Mouse (Mus musculus) layer of hippocampus, postnatal 10 days (tissue): ENCODE measurements around the gene Dhx36. TPM values are rescaled to one million over a fixed set of nuclear protein-coding genes. Genes with fewer than 3 reads are reported as not detected.

ENCODE experiments used
- DNase-seq, 2 experiments: peaks; one replicate each; pipeline ENCODE4 v3.0.0; 2021; ENCODE audit warnings: low spot score in 2 of 2
- long read RNA-seq: library from polyadenylated mRNA; stranded (forward); transcript quantifications from one replicate; pipeline ENCODE4 v2.0.0, GENCODE M21; 2023
- total RNA-seq, 2 experiments: library from RNA; stranded (reverse); gene quantifications; 2 replicates each; pipeline ENCODE4 v1.2.3; 2021

Dhx36 gene
- 10 to 100 TPM; 59.7 to 62.4 TPM for total RNA-seq
- long read RNA-seq, full-length matches to known transcripts, result 31 of 43 reads
- long read RNA-seq, partial matches to known transcripts, result 6 of 43 reads
- long read RNA-seq, other reads (novel, unspliced or antisense), result 6 of 43 reads

DNA sequence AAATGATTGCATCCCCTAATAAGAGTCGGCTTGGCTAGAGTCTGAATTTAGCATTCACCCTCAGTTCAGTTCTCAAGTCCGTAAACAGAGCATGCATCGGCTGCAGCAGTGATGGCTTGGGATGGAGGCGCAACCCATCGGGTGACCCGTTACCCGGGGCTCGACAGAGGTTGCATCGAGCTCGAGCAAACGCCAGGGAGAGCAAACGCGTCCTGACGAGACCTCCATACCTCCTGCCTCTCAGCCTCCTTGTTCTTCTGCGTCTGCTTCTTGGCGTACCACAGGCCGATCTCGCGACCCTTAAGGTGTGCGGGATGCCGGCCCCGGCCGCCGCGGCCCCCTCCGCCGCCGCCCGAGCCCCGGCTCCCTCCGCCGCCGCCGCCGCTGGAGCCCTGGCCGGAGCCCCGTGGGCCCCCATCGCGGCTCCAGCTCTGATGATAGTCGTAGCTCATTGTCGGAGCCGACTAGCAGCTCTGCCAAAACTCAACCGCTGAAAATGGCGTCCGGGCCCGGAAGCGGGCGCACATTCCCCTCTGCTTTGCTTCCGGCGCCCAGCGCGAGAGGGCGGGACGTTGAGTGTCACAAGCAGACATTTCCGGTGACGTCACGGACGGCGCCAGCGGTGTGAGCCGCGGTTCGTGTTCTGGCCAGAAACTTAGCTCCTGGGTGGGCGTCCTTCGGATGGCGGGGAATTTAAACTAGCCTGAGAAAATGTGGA, at the start of gene Dhx36:
TSS of gene Dhx36 (minus strand) at position 517 of the 718 bp plus-strand sequence.
- peak; percentile 97 to 98 for DNase-seq

DNA sequence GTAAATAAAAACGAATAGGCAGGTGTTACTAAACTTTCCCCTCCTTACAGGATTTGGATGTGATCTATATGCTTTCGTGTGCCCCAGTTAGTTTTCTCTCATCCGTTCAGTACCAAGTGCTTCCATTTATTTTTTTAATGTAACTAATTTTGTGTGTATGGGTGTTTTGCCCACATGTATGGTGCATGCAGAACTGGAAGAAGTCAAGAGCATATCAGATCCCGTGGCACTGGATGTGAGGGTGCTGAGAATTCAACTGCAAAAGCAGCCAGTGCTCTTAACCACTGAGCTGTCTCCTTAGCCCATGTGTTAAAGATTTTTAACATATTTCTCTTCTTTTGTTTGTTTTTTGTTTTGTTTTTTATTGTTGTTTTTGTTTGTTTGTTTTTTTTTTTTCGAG, 20.8 kb upstream of the Dhx36 start:
- DNase-seq, result no peak

DNA sequence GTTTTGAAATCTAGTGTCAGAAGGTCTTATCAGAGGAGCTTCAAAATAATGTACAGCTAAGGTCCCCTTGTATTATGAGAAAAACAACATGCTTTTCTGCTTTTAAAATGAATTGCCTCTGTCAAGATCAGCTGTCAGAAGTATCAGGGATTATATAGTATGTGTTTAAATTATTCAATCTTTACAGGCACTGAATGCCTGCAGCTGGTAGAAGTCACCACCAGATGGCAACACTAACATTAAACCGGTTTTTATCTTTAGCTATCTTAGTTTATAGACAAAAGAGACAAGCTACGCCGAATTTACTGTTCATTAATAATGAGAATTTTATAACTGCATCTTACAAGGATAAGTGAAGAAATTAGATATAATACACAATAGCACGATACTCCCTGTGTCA, 20.4 kb upstream of the Dhx36 start:
- peak in 1 of 2 experiments; percentile 34 for DNase-seq

DNA sequence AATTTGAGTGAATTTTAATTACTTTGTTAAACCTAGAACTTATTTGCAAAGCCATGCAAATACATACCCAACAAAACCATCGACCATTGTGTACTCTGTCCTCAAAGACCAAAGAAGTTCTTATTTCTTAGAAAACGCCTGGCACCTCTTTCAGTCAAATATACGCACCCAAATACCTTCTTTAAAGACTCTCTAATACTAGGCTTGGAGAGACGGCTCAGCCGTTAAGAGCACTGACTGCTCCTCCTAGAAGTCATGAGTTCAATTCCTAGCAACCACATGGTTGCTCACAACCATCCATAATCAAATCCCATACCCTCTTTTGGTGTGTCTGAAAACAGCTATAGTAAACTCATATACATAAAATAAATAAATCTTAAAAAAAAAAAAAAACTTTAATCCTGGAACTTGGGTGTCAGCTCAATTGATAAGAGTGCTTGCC, 423 bp upstream of the Dhx36 start:
- DNase-seq, result no peak

DNA sequence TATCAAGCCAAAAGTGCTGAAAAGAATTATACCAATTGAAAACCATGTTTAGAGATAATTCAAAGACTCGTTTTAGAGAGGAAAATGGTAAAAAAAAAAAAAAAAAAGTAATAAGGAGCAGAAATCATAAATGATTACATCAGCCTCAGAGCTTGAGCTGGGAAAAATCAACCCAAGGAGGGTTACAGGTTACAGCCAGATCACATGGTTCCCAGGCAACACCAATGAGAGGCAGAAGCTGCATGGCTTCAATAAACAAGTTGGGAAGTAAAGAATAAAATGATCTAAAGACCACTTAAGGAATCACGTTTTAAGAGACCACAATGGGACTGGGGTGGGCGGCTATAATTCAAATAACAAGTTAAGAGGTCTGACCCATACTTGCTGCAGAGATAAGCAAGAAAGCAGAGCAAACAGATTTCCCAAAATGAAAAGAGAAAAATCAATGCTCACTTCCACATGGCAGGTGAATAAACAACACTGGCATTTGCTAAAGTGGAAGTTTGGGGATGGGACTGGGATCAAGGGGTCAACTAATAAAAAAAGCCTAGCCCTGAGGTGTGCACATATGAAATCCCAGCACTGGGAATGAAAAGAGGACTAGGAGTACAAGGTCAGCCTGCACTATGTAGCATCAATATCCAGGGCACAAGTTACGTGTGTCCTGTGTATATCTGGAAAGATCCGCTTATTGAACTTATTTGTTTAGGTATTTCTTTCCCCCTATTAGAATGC, 1.5 kb downstream of the Dhx36 start:
- no peak for DNase-seq

DNA sequence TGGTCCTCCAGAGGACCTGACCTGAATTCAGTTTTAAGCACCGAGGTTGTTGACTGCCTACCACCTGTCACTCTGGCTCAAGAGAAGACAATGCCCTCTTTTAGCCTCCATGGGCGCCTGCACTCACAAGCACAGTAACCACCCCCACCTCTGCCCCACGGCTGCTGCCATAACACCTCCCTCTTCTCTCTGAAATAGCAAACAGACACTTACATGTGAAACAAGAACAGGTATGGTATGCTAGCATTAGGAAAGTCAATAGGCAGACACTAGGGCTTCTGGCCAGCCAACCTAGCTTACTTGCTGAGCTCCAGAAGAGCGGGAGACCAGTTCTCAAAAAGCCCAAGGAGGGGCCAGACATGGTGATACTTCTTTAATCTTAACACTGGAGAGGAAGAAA, 7.5 kb downstream of the Dhx36 start:
- DNase-seq, result no peak

DNA sequence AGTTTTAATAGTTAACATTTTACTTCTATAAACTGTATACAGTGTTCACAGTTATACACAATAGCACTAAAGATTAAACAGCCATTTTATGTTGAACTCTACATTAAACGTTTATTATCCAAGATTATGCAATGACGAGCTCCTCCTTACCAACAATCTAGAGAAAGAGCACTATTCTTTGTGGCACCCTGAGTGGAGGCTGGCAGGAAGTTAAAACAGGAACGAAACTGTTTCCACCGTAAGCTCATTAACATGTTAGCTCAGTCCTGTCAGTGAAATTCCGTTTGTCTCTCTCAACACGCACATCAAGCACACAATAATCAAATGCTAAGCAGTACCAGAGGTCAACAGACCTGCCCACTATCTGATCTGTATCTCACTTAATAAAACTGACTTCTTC, 14.2 kb downstream of the Dhx36 start:
- no peak for DNase-seq

DNA sequence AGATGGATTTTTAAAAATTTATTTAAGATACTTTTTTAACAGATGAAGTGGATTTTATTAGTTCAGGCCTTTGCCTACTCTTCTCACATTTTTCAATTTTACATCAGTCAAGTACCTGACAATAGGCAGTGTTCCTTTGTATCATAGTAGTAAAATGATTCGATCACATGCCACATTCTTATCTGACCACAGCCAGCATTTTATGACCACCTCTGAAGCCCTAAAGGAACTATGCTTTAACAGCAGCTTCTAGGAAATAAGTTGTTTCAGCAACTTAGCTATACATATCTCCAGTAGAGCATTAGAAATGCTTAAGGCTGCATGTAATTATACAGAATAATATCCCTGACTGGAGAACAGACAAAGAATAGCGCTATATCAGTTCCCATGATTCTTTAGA, 22.5 kb downstream of the Dhx36 start:
- no peak for DNase-seq

DNA sequence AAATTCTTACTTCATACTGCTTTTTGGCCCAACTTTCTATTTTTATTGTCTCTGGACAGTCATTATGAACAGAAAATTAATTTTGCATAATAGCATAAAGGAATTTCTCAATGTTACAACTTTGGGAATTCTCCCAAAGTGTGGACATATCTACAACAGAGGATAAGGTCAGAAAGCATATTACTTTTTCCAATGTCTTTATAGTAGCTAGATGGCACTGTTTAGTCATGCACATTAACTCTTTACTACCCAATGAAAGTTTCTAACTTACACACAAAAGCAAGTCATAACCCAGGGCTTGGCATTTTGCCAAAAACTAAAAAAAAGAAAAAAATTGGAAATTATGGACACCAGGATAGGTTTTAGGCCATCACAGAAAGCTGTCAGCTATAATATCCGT, 36.6 kb downstream of the Dhx36 start:
- DNase-seq, result no peak

DNA sequence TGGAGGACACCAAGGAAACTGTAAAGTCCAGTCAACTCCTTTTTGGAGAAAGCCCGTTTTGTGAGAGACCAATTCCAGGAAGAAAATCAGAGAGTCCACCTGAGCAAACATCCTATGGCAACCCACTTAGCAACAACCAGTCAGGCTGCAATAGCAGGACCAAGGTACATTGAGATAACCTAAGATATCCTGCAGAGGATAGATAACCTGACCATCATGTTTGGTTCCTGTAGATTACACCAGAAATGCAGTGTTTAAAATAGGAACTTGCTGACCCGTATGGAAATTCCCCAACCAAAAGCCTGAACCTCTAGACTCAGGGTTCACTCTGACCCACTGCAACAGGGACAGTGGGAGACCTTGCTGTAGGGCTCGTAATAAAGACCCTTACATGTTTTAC, 42.5 kb downstream of the Dhx36 start:
- DNase-seq, result no peak

DNA sequence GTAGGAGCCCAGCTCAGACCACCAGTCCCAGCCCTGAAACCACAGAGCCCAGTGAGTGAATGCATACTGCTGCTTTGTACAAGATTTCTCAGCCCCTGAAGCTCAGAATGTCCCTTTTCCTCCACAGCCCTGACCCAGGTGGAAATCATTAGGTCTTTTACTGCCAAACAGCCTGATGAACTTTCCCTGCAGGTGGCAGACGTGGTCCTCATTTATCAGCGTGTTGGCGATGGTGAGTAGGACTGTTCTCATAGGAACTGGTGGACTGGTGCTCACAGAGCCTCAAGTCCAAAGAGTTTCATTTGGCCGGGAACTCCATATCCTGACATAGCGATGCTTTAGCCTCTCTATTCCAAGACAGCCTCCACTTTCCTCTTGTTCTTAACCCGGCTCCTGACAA, 47.3 kb downstream of the Dhx36 start:
- DNase-seq, result no peak

DNA sequence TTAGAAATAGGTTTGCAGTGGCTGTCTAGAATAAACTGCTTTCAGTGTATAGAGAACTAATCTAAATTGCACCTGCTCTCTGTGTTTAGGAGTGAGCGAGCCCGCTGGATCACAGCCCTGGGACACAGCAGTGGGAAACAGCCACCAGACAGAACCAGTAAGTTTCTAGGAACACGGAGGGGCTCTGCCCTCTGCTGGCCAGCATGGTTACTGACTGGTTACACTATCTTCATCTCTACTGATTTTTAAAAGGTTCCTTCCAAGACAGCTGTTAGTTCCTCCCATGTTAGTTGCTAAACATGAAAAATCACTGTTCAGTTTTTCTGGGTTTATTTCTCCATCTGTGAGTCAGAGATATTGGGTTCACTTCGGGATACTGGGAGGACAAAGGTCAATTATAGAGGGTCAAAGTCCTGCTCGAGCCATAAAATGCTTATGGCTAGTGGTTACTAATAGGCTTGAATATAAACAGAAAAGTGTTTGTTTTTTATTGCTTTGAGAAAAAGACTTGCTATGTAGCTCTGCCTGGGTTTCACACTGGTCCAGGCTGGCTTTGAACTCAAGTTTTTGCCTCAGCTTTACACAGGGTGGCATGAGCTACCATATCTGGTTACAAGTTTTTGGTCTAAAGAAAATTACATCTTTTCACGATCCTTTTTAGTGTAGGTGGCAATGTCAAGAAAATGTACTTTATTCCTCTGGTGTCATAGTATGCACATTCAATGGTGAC, 48.4 kb downstream of the Dhx36 start:
- DNase-seq, result peak; percentile 80 to 81

DNA sequence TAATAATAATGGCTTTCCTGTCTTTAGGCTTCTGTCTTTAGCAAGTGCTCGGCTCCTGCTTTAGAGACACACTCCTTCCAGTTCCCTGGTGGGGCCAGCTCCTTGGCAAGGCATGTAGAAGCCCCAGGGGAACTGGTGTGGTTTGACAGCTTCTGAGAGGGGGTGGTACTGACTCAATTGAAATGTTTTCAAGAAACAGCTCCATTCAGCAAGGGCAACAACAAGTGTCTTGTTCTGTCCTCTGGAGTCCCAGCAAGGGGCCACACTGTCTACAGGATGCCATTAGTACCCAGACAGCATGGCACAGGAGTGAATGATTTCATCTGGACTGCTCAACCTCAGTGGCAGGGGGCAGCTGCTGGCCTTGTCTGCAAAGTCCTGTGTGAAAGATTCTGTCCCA, 51.0 kb downstream of the Dhx36 start:
- peak; percentile 39 to 55 for DNase-seq

DNA sequence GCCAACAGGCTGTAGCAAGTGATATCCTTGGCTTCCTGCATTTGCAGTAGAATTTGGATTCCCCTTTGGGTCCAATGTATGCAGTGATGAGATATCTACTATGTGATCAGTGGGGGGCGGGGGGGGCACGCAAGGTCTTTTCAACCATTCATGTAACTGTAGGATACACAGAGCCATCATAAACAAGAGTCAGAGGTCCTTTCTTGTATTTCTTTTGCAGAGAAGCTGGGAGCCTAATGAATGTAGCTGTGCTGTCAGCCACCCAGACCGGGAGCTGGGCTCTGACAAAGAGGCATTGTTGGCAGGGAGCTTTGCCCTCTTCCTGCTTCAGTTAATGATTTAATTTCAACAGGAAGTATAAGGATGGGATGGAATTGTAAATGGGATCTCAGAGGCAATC, 52.7 kb downstream of the Dhx36 start:
- DNase-seq, result peak in 1 of 2 experiments; percentile 36

DNA sequence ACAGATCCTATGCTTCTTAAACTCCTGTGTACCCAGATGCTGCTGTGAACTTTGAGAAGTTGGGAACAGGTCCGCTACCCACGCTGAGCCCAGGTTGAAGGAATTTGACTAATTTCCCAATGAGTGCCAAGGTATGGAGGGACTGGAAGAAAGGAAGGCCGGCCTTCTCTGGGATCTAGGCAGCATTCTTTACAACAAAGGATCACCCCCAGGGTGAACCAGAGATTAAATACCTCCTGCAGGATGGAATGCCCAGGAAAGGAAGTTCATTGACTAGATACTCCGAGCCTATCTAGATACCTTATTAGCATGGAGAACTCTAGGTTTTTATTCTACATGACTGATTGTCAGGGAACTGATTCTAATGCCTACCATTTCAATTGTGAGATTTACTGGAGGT, 53.8 kb downstream of the Dhx36 start:
- no peak for DNase-seq

DNA sequence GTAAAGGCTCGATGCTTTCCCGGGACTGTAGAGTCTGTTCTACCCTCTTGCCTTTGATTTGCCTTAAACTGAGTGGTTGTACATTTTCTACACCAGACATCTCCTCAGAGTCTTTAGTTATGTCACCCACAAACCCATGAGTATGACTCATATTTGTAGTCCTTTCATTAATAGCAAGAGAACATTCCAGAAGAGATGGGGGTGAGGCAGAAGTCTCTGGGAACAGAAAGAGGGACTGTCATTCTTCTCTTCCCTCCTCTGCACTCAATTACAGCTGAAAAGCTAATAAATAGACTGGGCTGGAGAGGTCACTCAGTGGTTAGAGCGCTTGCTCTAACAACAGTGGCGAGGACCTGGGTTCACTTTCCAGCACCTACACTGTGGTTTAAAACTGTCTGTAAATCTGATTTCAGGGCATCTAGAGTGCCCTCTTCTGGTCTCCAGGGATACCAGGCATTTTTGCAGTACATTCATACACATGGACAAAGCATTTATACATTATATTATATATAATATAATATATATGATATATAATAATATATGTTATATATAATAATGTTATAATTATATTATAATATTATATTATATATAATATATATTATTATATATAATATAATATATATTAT, 56.8 kb downstream of the Dhx36 start:
- DNase-seq, result no peak

DNA sequence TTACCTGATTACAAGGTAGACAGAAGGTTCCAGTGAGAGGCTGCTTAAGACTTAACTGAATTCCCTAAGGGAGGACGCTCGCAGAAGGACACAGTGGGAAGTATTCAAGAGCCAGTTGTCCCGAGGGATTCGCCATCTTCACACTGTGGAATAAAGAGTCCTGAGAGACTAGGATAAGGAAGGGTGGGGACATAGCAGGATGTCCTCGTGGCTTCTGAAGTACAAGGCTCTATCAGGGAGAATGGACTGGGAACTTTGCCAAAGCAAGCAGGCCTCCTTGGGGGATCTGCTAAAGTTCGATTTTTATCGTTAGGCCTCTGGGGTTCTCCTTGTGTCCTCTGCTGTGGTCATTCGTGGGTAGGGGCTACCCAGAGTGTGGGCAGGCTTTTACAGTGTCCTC, 59.7 kb downstream of the Dhx36 start:
- DNase-seq, result no peak

DNA sequence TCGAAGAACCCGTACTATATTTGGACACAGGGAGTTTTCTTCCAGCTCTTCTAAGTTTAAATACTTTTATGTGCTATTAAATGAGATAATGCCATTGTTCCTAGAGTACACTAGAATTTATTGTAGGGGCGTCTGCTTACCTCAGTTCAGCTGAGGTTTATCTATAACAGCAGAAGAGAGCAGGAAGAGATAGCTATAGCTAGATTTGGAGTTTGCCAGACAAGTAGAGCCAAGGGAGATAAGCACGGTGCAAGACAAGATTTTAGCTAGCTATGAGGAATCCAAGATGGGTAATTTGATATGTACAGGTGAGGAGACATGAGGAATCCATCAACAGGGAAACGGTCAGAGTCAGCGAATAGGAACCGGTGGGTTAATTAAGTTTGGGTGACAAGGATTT, 60.5 kb downstream of the Dhx36 start:
- DNase-seq, result no peak

DNA sequence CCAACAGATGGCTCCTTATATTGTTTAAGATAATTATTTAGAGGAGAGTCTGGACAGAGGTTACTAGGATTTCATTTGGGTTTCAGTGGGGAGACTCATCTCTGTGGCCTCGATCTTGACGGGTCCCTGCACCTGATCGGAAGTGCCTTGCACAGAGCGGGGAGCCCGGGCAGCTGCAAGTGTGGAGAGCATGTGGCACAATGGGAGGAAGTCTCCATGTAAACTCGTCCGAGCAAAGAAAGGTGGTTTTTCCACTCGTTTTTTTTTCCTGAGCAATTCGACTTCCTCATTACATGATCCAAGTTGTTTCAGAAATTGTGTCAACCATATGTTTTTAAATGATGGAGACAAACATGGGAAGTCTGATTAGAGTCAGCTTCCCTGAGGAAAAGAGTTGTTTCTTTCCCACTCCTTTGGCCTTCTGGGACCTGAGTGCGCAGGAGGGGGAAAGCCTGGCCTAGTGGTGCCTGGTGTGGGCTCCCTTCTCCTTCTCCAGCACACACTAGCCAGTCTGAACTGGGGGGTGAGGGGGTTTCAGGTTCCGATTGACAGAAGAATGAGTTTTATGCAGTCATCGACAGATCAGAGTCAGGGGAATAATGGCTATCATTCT, 63.1 kb downstream of the Dhx36 start:
- DNase-seq, result no peak

DNA sequence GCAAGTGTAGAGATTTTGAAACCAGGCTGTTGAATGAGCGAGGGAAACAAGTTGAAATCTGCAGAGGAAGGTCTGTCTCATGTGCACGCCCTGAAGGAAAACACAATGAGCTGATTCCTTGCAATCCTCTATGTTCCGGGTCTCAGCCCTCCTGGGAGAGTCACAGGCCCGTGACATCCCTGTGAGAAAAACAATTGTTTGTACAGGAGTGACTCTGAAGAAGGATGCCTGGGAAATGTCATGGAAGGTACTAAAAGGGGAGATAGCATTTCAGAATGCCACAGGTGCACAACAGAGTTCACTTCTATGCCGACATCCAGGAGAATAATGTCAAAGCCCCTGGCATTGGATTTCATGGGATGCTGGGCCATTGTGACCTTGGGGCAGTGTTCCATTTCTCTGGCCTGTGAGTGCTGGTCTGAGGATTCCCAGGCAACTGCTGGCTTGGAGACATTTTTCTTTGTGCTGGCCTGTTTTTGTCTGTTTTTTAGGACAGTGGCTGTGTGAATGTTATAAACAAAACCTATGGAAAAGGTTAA, 66.3 kb downstream of the Dhx36 start:
- no peak for DNase-seq

DNA sequence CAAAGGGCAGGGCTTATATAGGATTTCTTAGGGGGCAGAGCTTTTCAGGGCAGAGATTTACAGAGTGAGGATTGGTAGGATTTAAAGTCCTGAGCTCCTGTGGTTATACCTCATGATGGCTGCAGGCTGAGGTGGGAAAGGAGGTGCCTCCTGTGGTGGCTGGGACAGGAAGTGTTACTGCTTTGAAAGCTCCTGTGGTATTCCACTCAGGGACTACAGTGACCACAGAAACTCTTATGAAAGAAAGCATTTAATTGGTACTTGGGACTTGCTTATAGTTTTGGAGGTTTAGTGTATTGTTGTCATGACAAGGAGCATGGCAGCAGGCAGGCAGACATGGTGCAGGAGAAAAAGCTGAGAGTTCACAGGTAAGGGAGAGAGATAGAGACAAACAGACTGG, 70.9 kb downstream of the Dhx36 start:
- DNase-seq, result no peak
